Mouse (Mus musculus): ENCODE measurements around the gene Gpr160. TPM values are rescaled to one million over a fixed set of nuclear protein-coding genes. Genes with fewer than 3 reads are reported as not detected.

The Gpr160 gene
- polyA plus RNA-seq, 1 experiment = 13.7 TPM

DNA sequence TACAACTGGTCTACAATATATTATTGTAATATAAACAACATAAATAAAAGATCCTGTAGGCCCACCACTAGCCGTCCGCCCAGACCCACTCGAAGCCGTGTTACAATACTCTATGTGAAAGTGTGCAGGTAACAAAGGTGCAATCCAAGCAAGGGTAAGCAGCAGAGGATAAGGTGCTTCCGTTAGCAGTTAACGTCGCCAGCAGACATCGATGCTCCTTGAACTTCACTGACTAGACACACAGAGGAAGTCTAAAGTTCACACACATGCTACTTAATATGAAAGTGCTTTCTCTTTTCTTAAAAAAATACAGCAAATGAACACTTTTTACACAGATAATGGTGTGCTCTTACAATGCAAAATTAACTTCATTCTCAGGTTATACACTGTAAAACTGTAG, 43.7 kb downstream of the Gpr160 start:
- no peak for DNase-seq (ENCODE audit: low read depth)

DNA sequence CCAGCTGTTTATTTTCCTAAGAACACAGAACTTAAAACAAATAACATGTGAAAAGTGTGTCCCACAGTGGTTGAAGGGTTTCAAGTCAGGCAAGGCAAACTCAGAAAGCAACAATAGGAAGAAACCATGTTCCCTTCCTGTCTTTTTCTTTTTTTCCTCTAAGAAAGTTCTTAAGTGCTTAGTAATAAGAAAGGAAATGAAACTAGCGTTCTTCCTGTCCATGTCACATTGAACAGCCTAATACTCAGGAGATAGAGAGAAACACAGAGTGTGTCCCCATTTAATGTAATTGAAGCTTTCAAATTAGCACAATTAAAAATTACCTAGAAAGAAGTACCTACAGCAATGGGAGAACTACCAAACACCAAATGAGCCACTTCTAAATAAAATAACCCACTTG, 48.9 kb downstream of the Gpr160 start:
- DNase-seq (ENCODE audit: low read depth) = no peak

- no peak for DNase-seq (ENCODE audit: low read depth)
Observed at GRCm38 (mm10) chr3:30917160-30917559, 61.4 kb downstream of the Gpr160 start.

- DNase-seq (ENCODE audit: low read depth) = no peak
Observed at GRCm38 (mm10) chr3:30927664-30928063, 71.9 kb downstream of the Gpr160 start.

DNA sequence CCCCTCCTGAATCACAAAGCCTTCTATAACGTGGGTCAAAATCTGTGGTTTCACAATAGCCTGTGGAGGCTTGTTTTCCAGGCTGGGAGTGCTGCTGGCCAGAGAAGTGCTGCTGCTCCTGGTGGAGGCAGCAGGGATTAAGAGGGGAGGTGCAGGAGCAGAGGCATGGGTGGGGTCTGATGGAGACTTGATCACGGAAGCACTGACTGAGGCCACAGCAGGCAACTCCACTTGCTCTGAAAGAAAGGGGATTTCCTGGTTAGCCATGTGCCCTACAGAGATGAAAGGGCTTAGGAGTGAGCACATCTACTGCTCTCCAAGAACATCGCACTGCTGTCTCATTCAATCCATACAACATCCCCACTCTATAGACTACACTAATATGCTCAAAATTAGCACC, 74.1 kb downstream of the Gpr160 start:
- DNase-seq (ENCODE audit: low read depth) = no peak

- no peak for DNase-seq (ENCODE audit: low read depth)
Observed at GRCm38 (mm10) chr3:30934384-30934783, 78.6 kb downstream of the Gpr160 start.

Other genes starting within 250 kb of the Gpr160 start
- 0.41 and 0.56 TPM in 2 replicates for gene Lrriq4, start 211.4 kb upstream of the Gpr160 start, polyA plus RNA-seq (2012; rRNA removed)
- gene Lrrc34, start 208.1 kb upstream of the Gpr160 start, polyA plus RNA-seq (2012; rRNA removed) = 0.22 and 0.37 TPM in 2 replicates
- gene Lrrc31, start 156.1 kb upstream of the Gpr160 start, polyA plus RNA-seq (2012; rRNA removed) = 0.14 and 0.19 TPM in 2 replicates
- gene Samd7, start 109.7 kb upstream of the Gpr160 start, polyA plus RNA-seq (2012; rRNA removed) = not detected in 2 replicates
- gene Sec62, start 63.1 kb upstream of the Gpr160 start, polyA plus RNA-seq (2012; rRNA removed) = 20.1 and 27.6 TPM in 2 replicates
- 35.2 and 37.4 TPM in 2 replicates for gene Phc3, start 113.5 kb downstream of the Gpr160 start, polyA plus RNA-seq (2012; rRNA removed)
- gene Prkci, start 139.8 kb downstream of the Gpr160 start, polyA plus RNA-seq (2012; rRNA removed) = 32.0 and 33.1 TPM in 2 replicates
- gene Skil, start 239.1 kb downstream of the Gpr160 start, polyA plus RNA-seq (2012; rRNA removed) = 19.3 and 25.3 TPM in 2 replicates